Mouse (Mus musculus): ENCODE data around the gene Tmem160. TPM values are rescaled to one million over a fixed set of nuclear protein-coding genes. Genes with fewer than 3 reads are reported as not detected.

Gene Tmem160
- polyA plus RNA-seq (2017; shearing (Covaris generic)): 100 to 1,000 TPM; 151 to 193 TPM

DNA sequence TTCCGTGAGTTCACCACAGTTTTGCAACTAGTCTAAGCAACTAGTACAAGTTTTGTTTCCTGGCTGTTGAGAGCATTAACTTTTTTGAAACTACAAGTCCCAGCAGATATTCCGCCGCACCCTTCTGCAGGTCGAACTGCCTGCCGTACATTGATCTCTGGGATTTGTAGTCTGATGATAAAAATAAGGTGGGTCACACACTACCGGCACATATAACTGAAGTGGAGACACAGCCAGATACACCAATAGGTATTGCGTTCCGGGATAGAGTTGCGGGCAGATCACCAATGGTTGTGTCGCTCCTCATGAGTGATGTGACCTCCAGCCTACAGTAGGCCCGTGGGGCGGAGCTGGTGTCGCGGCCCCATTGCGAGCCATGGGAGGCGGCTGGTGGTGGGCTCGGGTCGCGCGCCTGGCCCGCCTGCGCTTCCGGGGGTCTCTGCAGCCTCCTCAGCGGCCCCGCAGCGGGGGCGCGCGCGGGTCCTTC, at the start of gene Tmem160:
Gene Tmem160, plus strand, starts transcription at position 193 of the 487 bp plus-strand sequence.

DNA sequence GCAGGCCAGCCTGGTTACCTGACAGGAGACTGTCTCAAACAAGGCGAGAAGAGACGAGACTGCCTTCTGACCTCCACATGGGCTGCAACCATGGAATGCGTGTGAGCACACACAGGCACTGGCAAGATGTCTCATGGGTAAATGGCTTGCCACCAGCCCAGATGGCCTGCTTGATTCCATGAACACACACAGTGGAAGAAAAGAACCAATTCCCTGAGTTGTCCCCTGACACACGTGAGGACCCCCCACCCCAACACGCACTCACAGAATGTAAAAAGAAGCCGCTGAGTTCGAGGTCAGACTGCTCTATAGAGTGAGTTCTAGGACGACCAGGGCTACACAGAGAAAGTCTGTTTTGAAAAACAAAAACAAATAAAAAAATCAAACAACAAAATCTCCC, 25.0 kb downstream of the Tmem160 start, which contains the start of gene Npas1:
Gene Npas1, minus strand, starts transcription at position 101 of the 400 bp plus-strand sequence.

Other genes starting within 250 kb of the Tmem160 start
- 10 to 100 TPM; 17.4 to 31.8 TPM for gene Dhx34, start 230.7 kb upstream of the Tmem160 start, polyA plus RNA-seq (2017; shearing (Covaris generic))
- gene C5ar2, start 208.6 kb upstream of the Tmem160 start, polyA plus RNA-seq (2017; shearing (Covaris generic)): under 1 TPM in 1 of 2 experiments, not detected in 1; 0.37 TPM
- gene C5ar1, start 193.2 kb upstream of the Tmem160 start, polyA plus RNA-seq (2017; shearing (Covaris generic)): 1 to 10 TPM in 1 of 2 experiments, under 1 TPM in 1; 0.17 to 1.1 TPM
- gene Inafm1, start 179.2 kb upstream of the Tmem160 start, polyA plus RNA-seq (2017; shearing (Covaris generic)): 1 to 10 TPM; 5.6 to 5.7 TPM
- 10 to 100 TPM; 43.3 to 51.9 TPM for gene Ccdc9, start 166.0 kb upstream of the Tmem160 start, polyA plus RNA-seq (2017; shearing (Covaris generic))
- gene Bbc3, start 144.4 kb upstream of the Tmem160 start, polyA plus RNA-seq (2017; shearing (Covaris generic)): 10 to 100 TPM; 21.9 to 35.8 TPM
- 100 to 1,000 TPM; 134 to 161 TPM for gene Sae1, start 65.0 kb upstream of the Tmem160 start, polyA plus RNA-seq (2017; shearing (Covaris generic))
- 10 to 100 TPM; 17.1 to 24.1 TPM for gene Zc3h4, start 51.9 kb upstream of the Tmem160 start, polyA plus RNA-seq (2017; shearing (Covaris generic))
- under 1 TPM; 0.21 to 0.38 TPM for gene Npas1, start 24.9 kb downstream of the Tmem160 start, polyA plus RNA-seq (2017; shearing (Covaris generic))
- gene Arhgap35, start 162.2 kb downstream of the Tmem160 start, polyA plus RNA-seq (2017; shearing (Covaris generic)): 1 to 10 TPM; 4.0 to 4.2 TPM
- gene Ceacam15, start 222.9 kb downstream of the Tmem160 start, polyA plus RNA-seq (2017; shearing (Covaris generic)): under 1 TPM; 0.68 to 0.79 TPM

Data from activated CD4-positive, CD25-positive, alpha-beta regulatory T cell (primary cell).